Mouse (Mus musculus) neural tube, embryonic 12.5 days (tissue): Measurements from ENCODE around the gene Slc25a22. TPM values are rescaled to one million over a fixed set of nuclear protein-coding genes. Genes with fewer than 3 reads are reported as not detected.

Source experiments
- ATAC-seq: fragments of 200-750 bp; cut with Nextera tagmentation; 2 replicates; pipeline ENCODE4 v1.8.0; 2017; ENCODE audit warnings: low read depth, mild to moderate bottlenecking, moderate TSS enrichment, moderate library complexity; ENCODE audit not compliant: low FRiP score
- H3K27ac ChIP-seq: fragments of 300-500 bp; sonication (generic); 2 replicates; pipeline ENCODE4 v1.5.1; 2016
- H3K27me3 ChIP-seq: fragments of 300-500 bp; sonication (generic); replicated peaks from 2 replicates; pipeline ENCODE4 v1.6.1; 2016; ENCODE audit warnings: mild to moderate bottlenecking
- H3K36me3 ChIP-seq: fragments of 300-500 bp; sonication (generic); 2 replicates; pipeline ENCODE4 v1.6.1; 2016; ENCODE audit warnings: mild to moderate bottlenecking
- H3K4me1 ChIP-seq: fragments of 300-500 bp; sonication (generic); 2 replicates; pipeline ENCODE4 v1.6.1; 2016
- H3K4me2 ChIP-seq: fragments of 300-500 bp; sonication (generic); replicated peaks from 2 replicates; pipeline ENCODE4 v1.6.1; 2016; ENCODE audit warnings: mild to moderate bottlenecking
- H3K4me3 ChIP-seq: fragments of 300-500 bp; sonication (generic); 2 replicates; pipeline ENCODE4 v1.5.1; 2016
- H3K9ac ChIP-seq: fragments of 300-500 bp; sonication (generic); 2 replicates; pipeline ENCODE4 v1.6.1; 2016; ENCODE audit warnings: mild to moderate bottlenecking
- H3K9me3 ChIP-seq: fragments of 300-500 bp; sonication (generic); 2 replicates; pipeline ENCODE4 v1.6.1; 2016; ENCODE audit warnings: mild to moderate bottlenecking
- WGBS: fragments of 180-500 bp; shearing (Covaris S2); methylation state at CpG from one replicate; pipeline ENCODE4 v1.1.7; 2016; 5-methylcytosine and 5-hydroxymethylcytosine counted together
- polyA plus RNA-seq: library from polyadenylated mRNA; unstranded; fragments of >200 nt; fragmentation: Nextera tagmentation; extraction: Ambion mirVana; gene quantifications from 2 replicates; pipeline ENCODE4 v1.2.1, GENCODE M21; 2016

Gene Slc25a22
- polyA plus RNA-seq, 1 experiment from 2014 or later, result 57.7 TPM

DNA sequence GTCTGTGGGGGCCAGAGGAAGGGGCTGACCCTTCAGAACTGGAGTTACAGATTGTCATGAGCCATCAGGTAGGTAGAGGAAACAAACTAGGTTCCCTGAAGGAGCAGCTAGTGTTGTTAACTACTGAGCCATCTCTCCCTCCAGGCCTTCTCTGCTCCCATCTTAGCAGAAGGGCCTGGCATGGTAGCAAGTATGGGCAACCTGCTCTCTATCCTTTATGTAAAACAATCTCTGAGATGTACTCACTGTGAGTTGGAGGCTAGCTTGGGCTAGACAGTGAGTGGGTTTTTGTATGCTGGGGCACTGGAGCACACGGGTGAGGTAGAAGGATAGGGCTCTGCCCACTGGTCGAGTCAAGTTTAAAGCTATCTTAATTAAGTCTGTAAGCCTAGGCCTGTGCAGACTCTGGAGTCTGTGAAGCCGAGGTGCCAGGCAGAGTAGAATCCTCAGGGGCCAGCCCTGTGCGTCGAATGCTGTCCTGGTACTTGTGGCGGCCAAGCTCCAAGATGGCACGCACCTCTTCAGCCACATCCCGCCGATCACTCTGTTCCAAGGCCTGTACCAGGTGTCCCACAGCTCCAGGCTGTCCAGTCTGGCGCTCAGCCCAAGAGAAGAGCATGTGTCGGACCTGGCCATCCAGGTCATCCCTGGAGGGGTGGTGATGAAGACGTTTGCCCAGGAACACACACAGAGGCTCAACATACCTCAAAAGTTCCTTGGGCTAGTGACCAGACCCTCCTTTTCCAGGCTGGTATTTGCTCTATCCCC is 693 bp upstream of the Slc25a22 start:
- 95% methylated on average over 12 of the region's 12 CpGs for WGBS
- no peak overlapping the region for H3K4me2 ChIP-seq
- no peak overlapping the region for H3K27ac ChIP-seq

DNA sequence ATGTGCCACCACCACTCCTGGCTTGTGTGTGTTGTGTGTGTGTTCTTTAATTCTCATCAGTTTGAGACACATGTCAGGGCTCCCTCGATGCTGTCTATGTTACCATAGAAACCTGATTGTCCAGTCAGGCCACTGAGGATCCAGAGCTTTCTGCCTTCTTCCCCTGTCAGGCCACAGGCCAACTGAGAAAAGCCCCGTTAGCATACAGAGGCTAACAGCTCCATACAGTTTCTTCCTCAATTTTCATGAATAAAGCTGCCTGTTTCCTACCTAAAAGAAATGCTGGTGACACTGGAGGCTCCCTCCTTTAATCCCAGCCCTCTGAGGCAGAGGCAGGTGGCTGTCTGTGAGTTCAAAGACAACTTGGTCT is 1.2 kb downstream of the Slc25a22 start:
- no peak overlapping the region for H3K27ac ChIP-seq
- no peaks in the 10 kb centered on the region for H3K27me3 ChIP-seq
- H3K36me3 ChIP-seq, result peaks cover 51% of the 10 kb centered on the region
- 62% methylated on average over 2 of the region's 2 CpGs for WGBS
- no peaks in the 10 kb centered on the region for H3K9me3 ChIP-seq
- peak overlapping the region; percentile 76 for H3K9ac ChIP-seq
- no peak for ATAC-seq
- peaks cover 45% of the 10 kb centered on the region for H3K4me1 ChIP-seq
- peak overlapping the region; percentile 56 for H3K4me3 ChIP-seq
- peak overlapping the region; percentile 89 for H3K4me2 ChIP-seq

More for the DNA sequence above, 693 bp upstream of the Slc25a22 start:
- no peaks in the 10 kb centered on the region for H3K9me3 ChIP-seq
- H3K36me3 ChIP-seq, result peaks cover 34% of the 10 kb centered on the region
- H3K9ac ChIP-seq, result 0 out of 2 replicates have a peak overlapping the region, but pooled peaks have one; percentile 17
- peaks cover 60% of the 10 kb centered on the region for H3K4me1 ChIP-seq
- H3K4me3 ChIP-seq, result no peak overlapping the region
- no peaks in the 10 kb centered on the region for H3K27me3 ChIP-seq
- no peak for ATAC-seq

DNA sequence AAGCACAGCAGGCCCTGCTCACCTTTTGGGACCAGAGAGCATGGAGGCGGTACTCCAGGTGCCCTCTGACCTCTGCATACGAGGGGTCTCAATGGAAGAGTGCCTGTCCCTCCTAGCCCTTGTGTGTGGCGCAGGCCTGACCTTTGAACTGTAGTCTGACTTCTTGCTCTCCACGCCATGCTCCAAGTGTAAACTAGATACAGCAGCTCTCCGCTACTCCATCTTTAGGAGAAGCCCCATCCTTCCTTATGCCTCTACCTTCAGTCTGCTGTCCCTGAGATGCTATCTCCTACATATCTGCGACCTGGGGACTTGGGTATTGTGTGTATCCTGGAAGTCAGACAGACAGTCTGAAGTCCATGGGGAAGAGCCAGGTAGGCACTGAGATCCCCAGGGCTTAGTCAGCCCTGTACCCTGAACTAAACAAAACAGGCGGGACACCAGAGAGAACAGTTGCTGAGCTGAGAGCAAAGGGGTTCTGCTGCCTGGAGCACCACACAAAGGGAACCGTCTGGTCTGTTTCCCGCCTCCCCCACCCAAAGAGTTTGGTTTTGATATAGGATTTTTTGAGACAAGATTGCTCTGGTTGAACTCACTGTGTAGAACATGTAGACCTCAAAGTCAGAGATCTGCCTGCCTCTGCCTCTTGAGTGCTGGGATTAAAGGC is 1.7 kb downstream of the Slc25a22 start:
- no peak overlapping the region for H3K4me3 ChIP-seq
- H3K9ac ChIP-seq, result no peak overlapping the region
- H3K9me3 ChIP-seq, result no peaks in the 10 kb centered on the region
- H3K27ac ChIP-seq, result no peak overlapping the region
- peak overlapping the region; percentile 89 for H3K4me2 ChIP-seq
- no peak for ATAC-seq
- peaks cover 52% of the 10 kb centered on the region for H3K36me3 ChIP-seq
- peaks cover 45% of the 10 kb centered on the region for H3K4me1 ChIP-seq
- WGBS, result 78% methylated on average over 9 of the region's 9 CpGs
- H3K27me3 ChIP-seq, result no peaks in the 10 kb centered on the region

DNA sequence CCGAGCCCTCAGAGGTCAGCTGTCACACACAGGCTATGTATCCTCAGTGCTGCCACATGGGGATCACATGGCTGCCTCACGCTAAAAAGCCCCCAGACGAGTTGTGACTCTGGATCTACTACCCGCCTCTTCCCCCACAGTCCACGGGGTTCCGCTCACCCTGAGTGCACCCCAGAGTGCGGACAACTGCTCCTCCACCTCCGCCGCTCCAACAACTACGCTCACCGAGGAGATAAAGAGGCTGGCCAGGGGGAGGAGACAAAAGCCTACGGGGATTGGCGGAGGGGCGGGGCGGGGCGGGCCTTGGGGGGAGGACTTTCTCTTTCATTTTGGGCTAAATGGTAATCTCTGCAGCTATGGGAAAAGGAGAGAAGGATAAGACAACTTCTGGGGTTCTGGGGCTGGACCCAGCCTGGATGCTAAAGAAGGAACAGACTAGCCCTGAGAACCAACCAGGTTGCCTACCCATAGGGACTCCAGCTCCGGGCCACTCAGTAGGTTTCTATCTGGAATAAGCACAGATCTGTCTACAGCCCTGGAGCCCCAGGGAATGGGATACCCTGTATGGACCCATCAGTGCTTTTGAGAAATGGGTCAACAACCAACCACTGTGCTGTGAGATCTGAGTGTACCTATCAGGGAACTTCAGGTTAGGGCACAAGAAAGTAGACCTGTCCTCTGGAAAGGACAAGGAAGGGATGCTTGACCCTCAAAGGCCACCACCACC is 2.4 kb downstream of the Slc25a22 start:
- H3K27me3 ChIP-seq, result no peaks in the 10 kb centered on the region
- peak overlapping the region; percentile 87 for H3K4me2 ChIP-seq
- 0 out of 2 replicates have a peak, but pooled peaks have one; percentile 13 for ATAC-seq
- peak overlapping the region; percentile 72 for H3K9ac ChIP-seq
- peak overlapping the region; percentile 57; the same call in 1 of the 2 replicates for H3K27ac ChIP-seq
- peaks cover 47% of the 10 kb centered on the region for H3K4me1 ChIP-seq
- H3K9me3 ChIP-seq, result no peaks in the 10 kb centered on the region
- WGBS, result 4% methylated on average over 17 of the region's 17 CpGs
- H3K4me3 ChIP-seq, result peak overlapping the region; percentile 49
- peaks cover 54% of the 10 kb centered on the region for H3K36me3 ChIP-seq

DNA sequence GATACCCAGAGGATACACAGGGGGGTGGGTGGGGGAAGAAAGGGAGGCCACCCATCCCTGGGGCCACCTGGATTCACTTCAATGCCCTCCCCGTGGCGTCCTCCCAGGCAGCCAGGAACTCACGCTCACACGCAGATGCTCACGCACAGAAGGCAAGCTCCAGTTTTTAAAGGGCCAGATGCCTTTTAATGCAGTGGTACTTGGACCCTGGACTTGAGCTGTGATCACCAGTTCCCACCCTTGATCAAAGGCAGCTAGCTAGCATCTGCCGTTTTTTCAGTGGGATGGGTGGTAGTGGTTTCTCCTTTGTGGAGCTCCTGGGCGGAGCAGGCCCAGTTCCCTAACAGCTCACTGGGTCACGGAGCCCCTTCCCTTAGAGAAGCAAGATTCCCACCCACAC is 3.2 kb downstream of the Slc25a22 start:
- peaks cover 55% of the 10 kb centered on the region for H3K4me1 ChIP-seq
- ATAC-seq, result 0 out of 2 replicates have a peak, but pooled peaks have one; percentile 8
- H3K9ac ChIP-seq, result peak overlapping the region; percentile 72
- WGBS, result 11% methylated on average over 8 of the region's 8 CpGs
- peak overlapping the region; percentile 49 for H3K4me3 ChIP-seq
- peak overlapping the region; percentile 87 for H3K4me2 ChIP-seq
- peaks cover 48% of the 10 kb centered on the region for H3K36me3 ChIP-seq
- H3K27me3 ChIP-seq, result no peaks in the 10 kb centered on the region
- no peaks in the 10 kb centered on the region for H3K9me3 ChIP-seq
- peak overlapping the region; percentile 57; the same call in 1 of the 2 replicates for H3K27ac ChIP-seq

DNA sequence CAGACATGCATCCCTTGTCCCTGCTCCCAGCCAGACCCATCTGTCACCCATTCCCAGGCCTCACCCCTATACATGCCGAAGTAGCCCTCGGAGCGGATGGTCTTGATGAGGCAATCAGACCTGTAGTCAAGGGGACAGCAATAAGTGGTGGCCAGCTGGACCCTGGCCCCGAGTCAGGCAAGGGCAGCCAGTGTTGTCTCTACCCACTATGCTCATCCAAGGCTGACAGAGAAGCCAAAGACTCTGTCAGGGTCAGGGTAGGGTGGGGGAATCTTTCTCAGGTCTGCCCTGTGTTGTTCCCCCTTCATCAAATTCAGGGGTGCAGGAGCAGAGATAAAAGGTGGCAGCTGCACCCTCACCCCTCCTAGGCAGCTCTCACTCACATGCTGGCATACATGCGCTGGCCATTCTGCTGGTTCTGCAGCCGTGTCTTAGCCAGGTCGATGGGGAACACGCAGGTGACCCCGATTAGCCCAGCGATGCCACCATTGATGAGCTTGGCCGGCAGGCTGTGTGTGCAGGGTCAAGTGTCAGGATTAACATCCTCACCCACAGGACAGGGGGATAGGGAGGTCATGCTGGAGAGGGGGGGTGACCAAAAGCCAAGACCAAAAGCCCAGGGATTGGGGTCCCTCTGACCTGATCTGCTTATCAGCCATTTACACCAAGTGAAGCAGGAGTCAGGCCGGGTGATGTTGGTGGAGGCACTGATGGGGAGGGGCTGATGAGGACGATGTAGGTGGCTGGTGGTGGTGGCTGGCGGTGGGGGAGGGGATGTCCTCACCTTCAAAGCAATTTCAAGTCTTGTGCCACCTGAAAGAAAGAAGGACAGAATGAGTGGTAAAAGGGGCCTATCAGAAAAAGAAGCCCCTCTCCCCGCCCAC is 3.9 kb downstream of the Slc25a22 start:
- WGBS, result 75% methylated on average over 15 of the region's 15 CpGs
- peaks cover 41% of the 10 kb centered on the region for H3K36me3 ChIP-seq
- peaks cover 62% of the 10 kb centered on the region for H3K4me1 ChIP-seq
- H3K4me3 ChIP-seq, result peak overlapping the region; percentile 49
- peak overlapping the region; percentile 72 for H3K9ac ChIP-seq
- H3K4me2 ChIP-seq, result peak overlapping the region; percentile 87
- no peak for ATAC-seq
- no peaks in the 10 kb centered on the region for H3K9me3 ChIP-seq
- H3K27ac ChIP-seq, result no peak overlapping the region
- H3K27me3 ChIP-seq, result no peaks in the 10 kb centered on the region

DNA sequence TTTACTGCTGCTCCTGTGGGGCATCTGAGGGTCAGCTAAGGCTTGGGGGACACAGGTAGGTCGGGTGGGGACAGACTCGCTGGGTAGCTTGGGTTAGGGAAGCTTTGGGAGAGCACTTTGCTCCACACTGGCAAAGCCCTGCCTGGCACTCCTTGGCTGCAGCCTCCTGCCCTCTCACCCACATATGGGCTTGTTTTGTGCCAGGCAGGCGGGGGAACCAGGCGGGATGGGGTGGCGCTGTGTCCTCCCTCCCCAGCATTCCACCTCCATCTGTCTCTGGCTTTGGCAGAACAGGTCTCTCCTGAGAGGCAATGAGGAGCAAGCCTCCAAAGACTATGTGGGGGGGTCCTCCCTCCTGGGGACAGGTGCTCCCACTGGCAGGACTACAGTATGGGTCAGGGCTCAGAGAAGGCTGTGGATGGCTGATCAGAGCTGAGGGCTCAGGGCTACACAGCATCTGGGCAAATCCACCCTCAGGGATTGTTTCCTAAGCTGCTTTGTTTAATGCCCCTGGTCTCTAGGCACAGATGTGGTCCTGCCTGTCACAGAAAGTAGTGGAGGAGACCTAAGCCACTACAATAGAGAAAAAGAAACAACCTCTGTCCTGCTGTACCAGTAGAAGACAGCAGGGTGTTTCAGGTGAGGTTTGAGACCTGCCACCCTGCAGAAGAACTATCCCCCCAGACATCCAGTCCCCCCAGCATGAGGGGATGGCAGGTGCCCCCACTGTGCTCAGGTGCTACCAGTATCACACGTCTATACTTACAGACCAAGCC is 4.8 kb downstream of the Slc25a22 start:
- peak overlapping the region; percentile 72; the same call in 1 of the 2 replicates for H3K9ac ChIP-seq
- H3K4me2 ChIP-seq, result peak overlapping the region; percentile 87
- H3K4me3 ChIP-seq, result no peak overlapping the region
- H3K9me3 ChIP-seq, result no peaks in the 10 kb centered on the region
- no peak overlapping the region for H3K27ac ChIP-seq
- H3K36me3 ChIP-seq, result peaks cover 36% of the 10 kb centered on the region
- H3K27me3 ChIP-seq, result no peaks in the 10 kb centered on the region
- WGBS, result 83% methylated on average over 6 of the region's 6 CpGs
- peaks cover 68% of the 10 kb centered on the region for H3K4me1 ChIP-seq
- ATAC-seq, result no peak

DNA sequence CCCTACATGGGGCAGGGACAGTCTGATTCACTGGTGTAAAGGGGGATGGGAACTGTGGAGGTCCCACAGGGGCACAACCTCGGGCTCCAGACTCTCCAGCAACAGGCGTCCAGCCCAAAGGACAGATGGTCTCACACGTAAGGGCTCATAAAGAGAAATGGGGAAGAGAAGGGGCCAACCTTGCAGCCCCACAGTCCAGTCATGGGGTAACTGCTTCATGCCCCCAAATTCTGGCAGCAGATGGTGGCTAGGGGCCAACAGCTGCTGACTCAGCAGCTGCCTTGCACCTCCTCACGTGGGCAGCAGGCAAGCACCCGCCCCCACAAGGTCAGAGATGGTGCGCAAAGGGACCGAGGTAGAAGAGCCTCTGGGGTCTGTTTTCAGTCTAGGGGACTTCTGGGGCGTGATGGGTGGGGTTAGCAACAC is 5.5 kb downstream of the Slc25a22 start:
- no peak overlapping the region for H3K4me3 ChIP-seq
- no peak overlapping the region for H3K9ac ChIP-seq
- WGBS, result 81% methylated on average over 8 of the region's 8 CpGs
- H3K4me1 ChIP-seq, result peaks cover 63% of the 10 kb centered on the region
- no peak overlapping the region for H3K27ac ChIP-seq
- no peaks in the 10 kb centered on the region for H3K27me3 ChIP-seq
- no peak for ATAC-seq
- peaks cover 38% of the 10 kb centered on the region for H3K36me3 ChIP-seq
- no peaks in the 10 kb centered on the region for H3K9me3 ChIP-seq
- H3K4me2 ChIP-seq, result no peak overlapping the region

DNA sequence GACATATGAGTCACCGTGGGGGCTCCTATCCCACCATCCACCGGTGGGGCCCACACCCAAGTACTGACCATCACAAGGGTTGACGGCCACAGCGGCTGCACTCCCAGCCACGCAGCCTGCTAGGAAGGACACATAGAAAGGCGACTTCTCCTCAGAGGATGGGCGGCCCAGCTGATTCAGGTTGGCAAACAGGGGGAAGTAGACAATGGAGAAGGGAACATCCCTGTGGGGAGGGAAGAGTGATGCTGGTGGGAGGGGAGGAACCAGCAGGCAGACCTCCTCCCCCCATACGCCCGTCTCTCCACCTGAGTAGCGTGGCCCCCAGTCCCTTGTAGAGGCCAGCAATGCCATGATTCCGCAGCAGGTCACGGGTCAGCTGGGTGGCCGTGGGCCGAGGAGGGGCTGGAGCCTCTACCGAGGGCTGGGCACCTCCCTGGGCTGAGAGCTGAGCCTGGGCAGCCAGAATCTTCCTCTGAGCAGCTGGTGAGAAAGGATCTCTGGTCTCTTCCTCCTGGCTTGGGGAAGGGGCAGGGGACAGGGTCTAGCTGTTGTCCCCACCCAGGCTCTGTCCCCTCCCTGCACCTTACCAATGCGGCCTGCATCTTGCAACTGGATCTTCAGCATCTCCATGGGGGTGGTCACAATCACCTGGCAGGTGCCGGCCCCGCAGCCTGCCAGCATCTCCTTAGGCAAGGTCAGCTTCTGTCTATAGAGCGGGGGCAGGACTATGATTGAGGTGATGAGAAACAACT is 6.1 kb downstream of the Slc25a22 start:
- H3K9ac ChIP-seq, result 0 out of 2 replicates have a peak overlapping the region, but pooled peaks have one; percentile 9
- ATAC-seq, result no peak
- no peak overlapping the region for H3K4me2 ChIP-seq

DNA sequence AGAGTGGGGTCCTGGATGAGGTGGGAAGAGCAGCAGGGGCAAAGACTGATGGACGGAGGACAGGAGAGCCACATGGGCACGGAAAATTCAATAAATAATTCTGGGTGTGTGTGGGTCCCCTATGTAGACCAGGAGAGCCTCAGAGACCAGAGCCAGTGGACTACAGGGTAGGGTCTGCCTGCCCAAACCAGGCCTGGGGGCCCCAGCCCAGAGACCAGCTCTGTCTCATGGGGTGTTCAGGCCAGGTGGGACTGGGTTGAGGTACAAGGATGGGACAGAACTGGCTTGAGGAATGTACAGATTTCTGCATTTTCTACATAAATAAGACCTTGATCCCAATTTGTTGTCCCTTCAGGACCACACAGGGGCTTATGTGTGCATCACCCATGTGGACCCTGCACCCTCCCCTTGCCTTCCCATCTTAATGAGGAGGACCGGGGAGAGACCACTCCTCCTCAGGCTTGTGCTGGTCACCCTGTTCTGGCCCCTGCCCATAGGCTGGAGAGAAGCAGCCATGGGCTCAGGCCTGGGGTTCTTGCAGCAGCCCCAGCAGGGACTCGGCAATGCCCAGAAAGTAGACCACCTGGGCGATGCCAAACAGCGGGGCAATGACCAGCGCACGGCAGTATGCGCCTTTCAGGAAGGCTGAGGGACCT is 7.0 kb downstream of the Slc25a22 start:
- Histone ChIP-seq H3K27ac (no peak overlapping the region), H3K9ac (no peak overlapping the region), H3K36me3 (peaks cover 42% of the 10 kb centered on the region), H3K4me2 (no peak overlapping the region), H3K4me1 (peaks cover 48% of the 10 kb centered on the region), H3K9me3 (no peaks in the 10 kb centered on the region), H3K4me3 (no peak overlapping the region), H3K27me3 (no peaks in the 10 kb centered on the region; the same call in 1 of the 2 replicates)
- no peak for ATAC-seq
- 95% methylated on average over 9 of the region's 9 CpGs for WGBS

More for the DNA sequence above, 6.1 kb downstream of the Slc25a22 start:
- Histone ChIP-seq H3K4me3 (no peak overlapping the region), H3K27ac (no peak overlapping the region), H3K27me3 (no peaks in the 10 kb centered on the region), H3K9me3 (no peaks in the 10 kb centered on the region), H3K4me1 (peaks cover 57% of the 10 kb centered on the region), H3K36me3 (peaks cover 42% of the 10 kb centered on the region)
- 93% methylated on average over 19 of the region's 19 CpGs for WGBS
